Mouse (Mus musculus) CH12.LX (cell line): ENCODE results near the gene Gm8159.
"Not testable (repeated sequence)": the region's sequence is repeated elsewhere in the genome, so short reads cannot be mapped to it uniquely, and the experiment has no call there.

Source experiments
- CTCF ChIP-seq, 2 experiments: IDR thresholded peaks in 1 of 2; conservative IDR thresholded peaks in 1 of 2; 2 replicates each; pipeline ENCODE4 v1.5.1; 2011 to 2012; ENCODE audit warnings: low read depth in 2 of 2, low read length in 2 of 2, improper control_type of control experiment in 1 of 2, inconsistent platforms in 1 of 2, mild to moderate bottlenecking in 1 of 2, moderate library complexity in 1 of 2
- EP300 ChIP-seq: IDR thresholded peaks from 2 replicates; pipeline ENCODE4 v1.6.1; 2011; ENCODE audit warnings: low read length, improper control_type of control experiment
- HCFC1 ChIP-seq: IDR thresholded peaks from 2 replicates; pipeline ENCODE4 v1.6.1; 2012; ENCODE audit warnings: low read depth, mild to moderate bottlenecking, inconsistent platforms, low read length, improper control_type of control experiment
- KAT2A ChIP-seq: IDR thresholded peaks from 2 replicates; pipeline ENCODE4 v1.6.1; 2012; ENCODE audit warnings: low read length, improper control_type of control experiment, inconsistent platforms; ENCODE audit not compliant: insufficient replicate concordance
- MAFK ChIP-seq: IDR thresholded peaks from 2 replicates; pipeline ENCODE4 v1.6.1; 2011; ENCODE audit warnings: low read length, improper control_type of control experiment; ENCODE audit not compliant: insufficient replicate concordance
- MEF2A ChIP-seq: IDR thresholded peaks from 2 replicates; pipeline ENCODE4 v1.6.1; 2014; ENCODE audit warnings: low read depth, mild to moderate bottlenecking, inconsistent platforms, low read length, improper control_type of control experiment, borderline replicate concordance
- MYC ChIP-seq: IDR thresholded peaks from 2 replicates; pipeline ENCODE4 v1.6.1; 2011; ENCODE audit warnings: low read depth, mild to moderate bottlenecking, improper control_type of control experiment, low read length
- POLR2A ChIP-seq: IDR thresholded peaks from 2 replicates; pipeline ENCODE4 v1.6.1; 2011; ENCODE audit warnings: low read depth, mild to moderate bottlenecking, improper control_type of control experiment, low read length
- RAD21 ChIP-seq: IDR thresholded peaks from 2 replicates; pipeline ENCODE4 v1.6.1; 2011; ENCODE audit warnings: low read depth, mild to moderate bottlenecking, low read length, improper control_type of control experiment, moderate library complexity
- TCF12 ChIP-seq: IDR thresholded peaks from 2 replicates; pipeline ENCODE4 v1.6.1; 2014; ENCODE audit warnings: low read depth, mild to moderate bottlenecking, inconsistent platforms, low read length, improper control_type of control experiment

DNA sequence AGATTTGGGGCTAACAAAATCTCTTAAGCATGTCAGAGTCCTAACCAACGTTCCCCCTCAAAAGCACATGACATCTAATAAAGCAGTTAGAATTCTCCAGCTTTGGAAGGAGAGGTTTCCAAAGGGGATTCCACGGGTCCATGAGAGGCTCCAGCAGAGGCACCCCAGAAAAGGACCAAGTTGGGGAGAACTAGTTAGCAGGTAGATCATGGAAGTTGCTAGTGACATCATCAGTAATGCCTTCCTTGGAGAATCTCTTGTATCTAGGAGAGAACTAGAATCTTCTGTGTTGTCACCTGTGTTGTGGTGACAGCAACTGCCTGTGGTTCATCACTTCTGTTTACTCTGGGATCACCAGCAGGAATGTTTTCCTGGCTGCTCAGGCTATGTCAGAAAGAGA is at the start of gene Gm8159:
- TF ChIP-seq CTCF (conservative IDR thresholded peaks at IDR 0.05 in 1 of 2, IDR thresholded peaks at IDR 0.05 in 1 of 2; ENCODE audit: low read depth in 2 of 2, low read length in 2 of 2); MYC; TCF12; RAD21; HCFC1; KAT2A; EP300; POLR2A; MAFK; MEF2A: not testable (repeated sequence)
